Mouse (Mus musculus) liver, adult 2 months (tissue): ENCODE measurements around the gene Shisal2a.

ENCODE experiments used
- CTCF ChIP-seq: fragments of 200-500 bp; IDR thresholded peaks from 2 replicates; pipeline ENCODE4 v1.5.1; 2011; ENCODE audit warnings: low read depth, low read length, control low read depth
- POLR2A ChIP-seq: fragments of 200-500 bp; IDR thresholded peaks from 2 replicates; pipeline ENCODE4 v1.6.1; 2011; ENCODE audit warnings: low read length, control low read depth; ENCODE audit not compliant: insufficient read depth; ENCODE audit errors: extremely low read depth

- TF ChIP-seq POLR2A (no peak), CTCF (no peak)
Measured at GRCm38 (mm10) chr4:108362321-108363261, 20.6 kb downstream of the Shisal2a start.
